Mouse (Mus musculus): ENCODE results near the gene Mpzl1. TPM values are rescaled to one million over a fixed set of nuclear protein-coding genes. Genes with fewer than 3 reads are reported as not detected.

Mpzl1 gene
- polyA plus RNA-seq, 1 experiment from 2014 or later: 71.4 TPM

GRCm38 (mm10) chr1:165678861-165679617 is 44.7 kb upstream of the Mpzl1 start:
- Histone ChIP-seq H3K27ac (replicated peaks) (no peak overlapping the region), H3K4me3 (ENCODE audit: low read depth, low read length) (no peak overlapping the region), H3K36me3 (ENCODE audit: control insufficient read depth, insufficient read depth, low read length) (0 out of 2 replicates have a peak, but pooled peaks cover 2% of the 10 kb centered on the region), H3K9me3 (ENCODE audit: control insufficient read depth, low read length) (no peaks in the 10 kb centered on the region), H3K4me2 (replicated peaks; ENCODE audit: low read depth) (no peak overlapping the region), H3K27me3 (ENCODE audit: control insufficient read depth, insufficient read depth, low read length) (no peaks in the 10 kb centered on the region), H3K4me1 (replicated peaks; ENCODE audit: control insufficient read depth, insufficient read depth) (0 out of 2 replicates have a peak, but pooled peaks cover 3% of the 10 kb centered on the region), H3K9ac (ENCODE audit: low read length) (no peak overlapping the region)
- DNase-seq (ENCODE audit: low spot score) (no peak), ATAC-seq (ENCODE audit: low FRiP score, low TSS enrichment) (no peak)
- 80% methylated on average over 15 of the region's 15 CpGs for WGBS
- TF ChIP-seq CTCF (IDR thresholded peaks at IDR 0.05; ENCODE audit: low read depth): peak; percentile 39
- no peak for TF ChIP-seq EP300 (optimal IDR thresholded peaks at IDR 0.05)

- no peak overlapping the region for H3K4me2 ChIP-seq (replicated peaks; ENCODE audit: low read depth)
- WGBS: 83% methylated on average over 4 of the region's 4 CpGs
- TF ChIP-seq CTCF (IDR thresholded peaks at IDR 0.05; ENCODE audit: low read depth) (no peak), EP300 (optimal IDR thresholded peaks at IDR 0.05) (no peak)
- no peak overlapping the region for H3K4me3 ChIP-seq (ENCODE audit: low read depth, low read length)
- no peaks in the 10 kb centered on the region for H3K9me3 ChIP-seq (ENCODE audit: control insufficient read depth, low read length)
- no peak for DNase-seq (ENCODE audit: low spot score)
- H3K36me3 ChIP-seq (ENCODE audit: control insufficient read depth, insufficient read depth, low read length): 0 out of 2 replicates have a peak, but pooled peaks cover 2% of the 10 kb centered on the region
- 0 out of 2 replicates have a peak, but pooled peaks cover 3% of the 10 kb centered on the region for H3K4me1 ChIP-seq (replicated peaks; ENCODE audit: control insufficient read depth, insufficient read depth)
- no peak for ATAC-seq (ENCODE audit: low FRiP score, low TSS enrichment)
- H3K27me3 ChIP-seq (ENCODE audit: control insufficient read depth, insufficient read depth, low read length): no peaks in the 10 kb centered on the region
- no peak overlapping the region for H3K27ac ChIP-seq (replicated peaks)
- H3K9ac ChIP-seq (ENCODE audit: low read length): no peak overlapping the region
Measured at GRCm38 (mm10) chr1:165677558-165677957, 43.2 kb upstream of the Mpzl1 start.

GRCm38 (mm10) chr1:165676993-165677392 is 42.7 kb upstream of the Mpzl1 start:
- H3K4me2 ChIP-seq (replicated peaks; ENCODE audit: low read depth): no peak overlapping the region

GRCm38 (mm10) chr1:165675167-165675566 is 40.8 kb upstream of the Mpzl1 start:
- H3K4me1 ChIP-seq (replicated peaks; ENCODE audit: control insufficient read depth, insufficient read depth): 0 out of 2 replicates have a peak, but pooled peaks cover 3% of the 10 kb centered on the region
- H3K4me3 ChIP-seq (ENCODE audit: low read depth, low read length): no peak overlapping the region
- no peak overlapping the region for H3K4me2 ChIP-seq (replicated peaks; ENCODE audit: low read depth)
- H3K9me3 ChIP-seq (ENCODE audit: control insufficient read depth, low read length): no peaks in the 10 kb centered on the region
- H3K36me3 ChIP-seq (ENCODE audit: control insufficient read depth, insufficient read depth, low read length): 0 out of 2 replicates have a peak, but pooled peaks cover 2% of the 10 kb centered on the region
- 86% methylated on average over 9 of the region's 9 CpGs for WGBS
- no peaks in the 10 kb centered on the region for H3K27me3 ChIP-seq (ENCODE audit: control insufficient read depth, insufficient read depth, low read length)
- no peak overlapping the region for H3K27ac ChIP-seq (replicated peaks)
- H3K9ac ChIP-seq (ENCODE audit: low read length): no peak overlapping the region
- TF ChIP-seq CTCF (IDR thresholded peaks at IDR 0.05; ENCODE audit: low read depth) (no peak), EP300 (optimal IDR thresholded peaks at IDR 0.05) (no peak)
- DNase-seq (ENCODE audit: low spot score): no peak
- no peak for ATAC-seq (ENCODE audit: low FRiP score, low TSS enrichment)

More at GRCm38 (mm10) chr1:165676993-165677392, 42.7 kb upstream of the Mpzl1 start:
- no peak overlapping the region for H3K4me3 ChIP-seq (ENCODE audit: low read depth, low read length)
- 0 out of 2 replicates have a peak, but pooled peaks cover 3% of the 10 kb centered on the region for H3K4me1 ChIP-seq (replicated peaks; ENCODE audit: control insufficient read depth, insufficient read depth)
- 0 out of 2 replicates have a peak, but pooled peaks cover 2% of the 10 kb centered on the region for H3K36me3 ChIP-seq (ENCODE audit: control insufficient read depth, insufficient read depth, low read length)
- ATAC-seq (ENCODE audit: low FRiP score, low TSS enrichment) (no peak), DNase-seq (ENCODE audit: low spot score) (no peak)
- TF ChIP-seq EP300 (optimal IDR thresholded peaks at IDR 0.05): no peak
- TF ChIP-seq CTCF (IDR thresholded peaks at IDR 0.05; ENCODE audit: low read depth): no peak
- H3K9ac ChIP-seq (ENCODE audit: low read length): no peak overlapping the region
- no peak overlapping the region for H3K27ac ChIP-seq (replicated peaks)
- 74% methylated on average over 3 of the region's 3 CpGs for WGBS
- H3K9me3 ChIP-seq (ENCODE audit: control insufficient read depth, low read length): no peaks in the 10 kb centered on the region
- no peaks in the 10 kb centered on the region for H3K27me3 ChIP-seq (ENCODE audit: control insufficient read depth, insufficient read depth, low read length)

GRCm38 (mm10) chr1:165672355-165672754 is 38.0 kb upstream of the Mpzl1 start:
- ATAC-seq (ENCODE audit: low FRiP score, low TSS enrichment) (no peak), DNase-seq (ENCODE audit: low spot score) (no peak)
- 79% methylated on average over 9 of the region's 9 CpGs for WGBS
- Histone ChIP-seq H3K4me3 (ENCODE audit: low read depth, low read length) (no peak overlapping the region), H3K4me1 (replicated peaks; ENCODE audit: control insufficient read depth, insufficient read depth) (no peaks in the 10 kb centered on the region), H3K36me3 (ENCODE audit: control insufficient read depth, insufficient read depth, low read length) (no peaks in the 10 kb centered on the region), H3K9ac (ENCODE audit: low read length) (no peak overlapping the region), H3K27ac (replicated peaks) (no peak overlapping the region), H3K27me3 (ENCODE audit: control insufficient read depth, insufficient read depth, low read length) (no peaks in the 10 kb centered on the region), H3K4me2 (replicated peaks; ENCODE audit: low read depth) (no peak overlapping the region), H3K9me3 (ENCODE audit: control insufficient read depth, low read length) (no peaks in the 10 kb centered on the region)
- TF ChIP-seq EP300 (optimal IDR thresholded peaks at IDR 0.05) (no peak), CTCF (IDR thresholded peaks at IDR 0.05; ENCODE audit: low read depth) (peak; percentile 45)

GRCm38 (mm10) chr1:165670056-165670455 is 35.7 kb upstream of the Mpzl1 start:
- TF ChIP-seq CTCF (IDR thresholded peaks at IDR 0.05; ENCODE audit: low read depth) (no peak), EP300 (optimal IDR thresholded peaks at IDR 0.05) (no peak)
- WGBS: 64% methylated on average over 6 of the region's 6 CpGs

More at GRCm38 (mm10) chr1:165670056-165670455, 35.7 kb upstream of the Mpzl1 start:
- H3K4me2 ChIP-seq (replicated peaks; ENCODE audit: low read depth): no peak overlapping the region
- H3K9ac ChIP-seq (ENCODE audit: low read length): no peak overlapping the region
- no peaks in the 10 kb centered on the region for H3K4me1 ChIP-seq (replicated peaks; ENCODE audit: control insufficient read depth, insufficient read depth)
- H3K27me3 ChIP-seq (ENCODE audit: control insufficient read depth, insufficient read depth, low read length): no peaks in the 10 kb centered on the region
- no peak overlapping the region for H3K27ac ChIP-seq (replicated peaks)
- no peak for DNase-seq (ENCODE audit: low spot score)
- no peaks in the 10 kb centered on the region for H3K36me3 ChIP-seq (ENCODE audit: control insufficient read depth, insufficient read depth, low read length)
- H3K4me3 ChIP-seq (ENCODE audit: low read depth, low read length): no peak overlapping the region
- no peaks in the 10 kb centered on the region for H3K9me3 ChIP-seq (ENCODE audit: control insufficient read depth, low read length)
- no peak for ATAC-seq (ENCODE audit: low FRiP score, low TSS enrichment)

All from stomach, postnatal 0 days (tissue).